Mouse (Mus musculus): ENCODE measurements around the gene Thtpa. TPM values are rescaled to one million over a fixed set of nuclear protein-coding genes. Genes with fewer than 3 reads are reported as not detected.

The Thtpa gene
- total RNA-seq, 2 experiments from 2014 or later = 18.1 to 22.8 TPM

DNA sequence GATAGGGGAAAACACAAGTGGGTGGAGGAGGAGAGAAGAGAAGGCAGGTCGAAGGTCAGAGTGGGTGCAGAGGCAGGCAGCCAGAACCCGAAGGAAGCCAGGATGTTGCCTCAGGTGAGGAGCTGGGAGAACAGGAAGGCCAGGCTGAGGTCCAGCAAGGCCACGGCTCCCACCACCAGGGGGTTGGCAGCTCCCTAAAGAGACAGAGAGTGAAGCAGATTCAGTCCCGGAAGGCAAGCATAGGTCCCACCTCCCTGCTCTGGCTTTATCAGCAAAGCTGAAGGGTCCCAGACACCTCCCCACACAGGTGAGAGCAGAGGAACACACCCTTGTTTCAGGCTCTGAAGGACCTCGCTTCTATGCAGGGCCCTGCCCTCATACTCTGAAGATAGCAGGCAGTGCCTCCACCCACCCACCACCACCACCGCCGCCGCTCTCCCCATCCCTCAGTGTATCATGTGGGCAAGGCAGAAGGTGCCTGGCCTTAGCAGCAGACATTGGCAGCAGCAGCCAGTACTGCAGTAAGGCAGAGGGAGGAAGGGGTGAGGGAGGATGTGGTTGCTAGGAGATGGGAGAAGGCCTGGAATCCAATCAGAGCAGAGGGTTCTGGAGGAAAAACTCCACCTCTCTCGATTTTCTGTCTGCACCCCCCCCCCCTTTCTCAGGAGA lies 13.8 kb downstream of the Thtpa start:
- Histone ChIP-seq H3K4me3 (no peak overlapping the region), H3K27ac (peak overlapping the region; percentile 97)
- intact Hi-C loops (cut with DNase I) = no loop called here
- peak; percentile 72 to 81 for DNase-seq (ENCODE audit: extremely low spot score in 1 of 2, low spot score in 2 of 2)
- peak; percentile 5; the same call in 1 of the 2 replicates for TF ChIP-seq CTCF (IDR thresholded peaks at IDR 0.05)

DNA sequence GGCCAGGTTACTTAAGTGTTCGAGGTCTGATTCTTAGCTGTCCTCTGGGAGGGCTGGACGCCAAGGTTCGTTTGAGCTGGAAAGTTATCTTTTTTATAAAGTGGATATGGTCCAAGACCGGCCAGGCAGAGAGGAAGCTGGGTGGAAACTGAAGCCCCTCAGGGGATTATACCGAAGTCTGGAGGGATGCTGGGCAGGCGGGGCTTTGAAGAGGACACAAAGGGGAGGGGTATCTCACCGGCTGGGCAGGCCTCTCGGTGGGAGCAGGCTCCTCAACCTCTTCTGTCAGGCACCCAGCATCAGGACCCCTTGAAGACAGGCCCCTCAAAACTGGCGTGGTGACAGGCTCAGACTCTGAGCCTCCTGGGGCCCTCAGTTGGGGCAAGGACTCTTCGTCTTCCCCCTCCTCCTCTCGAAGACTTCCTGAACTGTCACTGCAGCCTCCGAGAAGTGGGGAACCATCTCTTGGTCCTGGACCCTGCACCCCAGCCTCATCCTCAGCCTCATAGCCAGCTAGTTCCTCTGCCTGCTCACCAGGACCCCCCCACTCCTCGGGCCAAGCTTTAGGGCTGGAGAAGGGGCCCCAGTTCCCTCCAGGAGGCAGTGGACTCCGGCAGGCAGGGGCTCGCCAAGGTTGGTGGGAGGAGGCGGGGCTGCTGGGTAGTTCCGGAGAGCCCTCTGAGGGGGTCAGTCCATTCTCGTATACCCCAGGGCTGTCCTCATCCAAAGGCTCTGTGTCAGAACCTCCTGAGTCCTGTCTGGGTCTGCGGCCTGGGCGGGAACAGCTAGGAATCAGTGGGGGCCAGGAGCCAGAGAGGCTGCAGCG lies 14.7 kb downstream of the Thtpa start:
- no peak overlapping the region for H3K4me3 ChIP-seq
- no peak for DNase-seq (ENCODE audit: extremely low spot score in 1 of 2, low spot score in 2 of 2)
- intact Hi-C loops (cut with DNase I) = no loop called here
- no peak for TF ChIP-seq CTCF (IDR thresholded peaks at IDR 0.05)
- H3K27ac ChIP-seq = peak overlapping the region; percentile 86

DNA sequence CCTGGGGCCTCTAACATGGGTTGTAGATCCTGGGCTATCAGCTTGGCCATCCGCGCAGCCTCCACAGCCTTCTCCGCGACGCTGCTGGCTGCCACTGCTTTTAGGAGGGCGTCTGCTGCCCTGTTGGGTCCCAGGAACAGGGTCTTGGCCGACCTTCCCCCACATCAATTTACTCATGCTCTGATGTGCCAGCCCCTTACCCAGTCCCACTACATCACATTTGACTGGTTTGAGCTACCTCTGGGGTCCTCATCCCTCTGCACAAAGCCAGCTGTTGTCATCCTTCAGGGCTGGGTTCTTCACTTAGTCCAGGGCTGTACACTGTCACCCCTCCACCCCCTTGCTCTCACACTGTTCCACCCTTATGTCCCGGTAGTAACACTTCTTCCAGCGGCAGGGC lies 15.5 kb downstream of the Thtpa start:
- no peak for DNase-seq (ENCODE audit: extremely low spot score in 1 of 2, low spot score in 2 of 2)
- TF ChIP-seq CTCF (IDR thresholded peaks at IDR 0.05) = no peak
- H3K27ac ChIP-seq = peak overlapping the region; percentile 86
- no peak overlapping the region for H3K4me3 ChIP-seq
- intact Hi-C loops (cut with DNase I) = no loop called here

DNA sequence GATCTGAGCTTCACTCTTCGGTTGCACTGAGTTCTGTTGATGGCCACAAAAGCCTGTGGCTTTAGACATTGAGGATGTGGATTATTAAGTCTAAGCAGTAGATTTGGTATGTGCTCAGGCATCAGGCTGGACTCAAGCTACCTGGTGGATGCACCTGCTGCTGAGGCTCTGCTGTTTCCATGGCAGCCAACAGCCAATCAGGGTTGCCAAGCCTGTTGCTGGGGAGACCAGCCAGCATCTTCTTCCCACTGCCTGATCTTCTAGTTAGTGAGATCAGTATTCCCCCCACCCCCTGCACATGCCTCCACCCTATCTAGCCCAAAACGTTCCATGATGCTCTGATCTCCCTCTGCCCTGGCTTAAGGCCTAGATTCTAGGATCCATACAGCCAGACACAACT lies 17.1 kb downstream of the Thtpa start:
- intact Hi-C loops (cut with DNase I) = no loop called here
- peak in 1 of 2 experiments; percentile 52 for DNase-seq (ENCODE audit: extremely low spot score in 1 of 2, low spot score in 2 of 2)
- peak overlapping the region; percentile 70 for H3K27ac ChIP-seq
- no peak for TF ChIP-seq CTCF (IDR thresholded peaks at IDR 0.05)
- H3K4me3 ChIP-seq = no peak overlapping the region; the same call in 1 of the 2 replicates

DNA sequence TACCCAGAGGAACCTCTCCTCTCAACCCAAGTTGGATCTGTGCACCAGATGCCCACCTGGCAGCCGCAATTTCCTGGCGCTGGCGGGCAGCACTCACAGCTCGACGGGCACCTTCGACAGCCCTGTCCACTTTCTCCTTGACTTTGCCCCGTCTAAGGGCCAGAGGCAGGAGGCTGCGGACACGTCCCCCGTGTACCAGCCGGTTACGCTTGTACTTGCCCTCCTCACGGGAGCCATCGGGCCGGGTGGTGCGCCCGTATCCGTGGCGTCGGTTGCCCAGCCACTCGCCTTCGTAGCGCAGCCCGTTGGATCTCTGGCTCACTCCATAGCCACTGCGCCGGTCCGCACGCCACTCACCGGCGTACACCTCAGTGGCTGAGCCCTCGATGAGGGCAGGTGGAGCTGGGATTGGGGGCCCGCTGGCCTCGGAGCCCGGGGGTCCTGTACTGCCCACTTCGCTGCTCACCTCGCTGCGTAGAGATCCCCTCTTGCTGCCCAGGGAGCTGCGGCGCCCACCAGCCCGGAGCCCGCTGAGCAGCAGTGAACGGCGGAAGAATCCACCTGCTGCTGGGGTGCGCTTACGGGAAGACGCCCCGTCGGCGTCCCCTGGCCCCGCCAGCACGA lies 18.9 kb downstream of the Thtpa start:
- intact Hi-C loops (cut with DNase I) = no loop called here
- Histone ChIP-seq H3K27ac (peak overlapping the region; percentile 97), H3K4me3 (peak overlapping the region; percentile 89)
- DNase-seq (ENCODE audit: extremely low spot score in 1 of 2, low spot score in 2 of 2) = peak; percentile 31 to 41
- no peak for TF ChIP-seq CTCF (IDR thresholded peaks at IDR 0.05)

DNA sequence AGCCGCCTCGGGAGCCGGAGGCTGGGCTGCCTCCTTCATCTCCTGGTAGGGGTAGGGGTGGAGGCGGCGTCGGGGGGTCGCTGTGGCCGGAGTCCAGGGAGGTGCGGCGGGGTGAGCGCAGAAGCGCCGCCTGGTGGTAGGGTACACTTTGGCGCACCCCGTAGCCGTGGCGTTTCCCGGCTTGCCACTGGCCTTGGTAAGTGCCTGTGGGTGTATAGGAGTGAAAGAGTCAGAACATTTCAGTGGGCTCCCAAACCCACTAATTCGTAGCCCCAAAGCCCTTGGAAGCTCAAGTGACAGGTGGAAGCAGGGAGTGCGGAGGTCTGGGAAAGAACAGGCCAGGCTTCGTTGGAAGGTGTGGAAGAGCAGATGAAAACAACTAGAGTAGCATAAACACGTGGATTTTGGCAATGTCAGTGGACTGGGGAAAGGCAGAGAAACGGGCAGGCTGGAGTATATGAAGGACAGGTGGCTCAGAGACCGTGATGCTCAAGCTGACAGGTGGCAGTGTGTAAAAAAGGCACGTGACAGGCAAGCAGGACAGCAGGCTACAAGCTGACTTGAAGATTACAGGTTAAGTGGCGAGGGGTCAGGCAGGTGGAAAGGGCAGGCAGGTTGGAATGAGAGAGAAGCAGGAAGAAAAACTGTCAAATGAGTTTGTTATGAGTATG lies 19.5 kb downstream of the Thtpa start:
- DNase-seq (ENCODE audit: extremely low spot score in 1 of 2, low spot score in 2 of 2) = peak in 1 of 2 experiments; percentile 55
- intact Hi-C loops (cut with DNase I) = no loop called here
- peak overlapping the region; percentile 89 for H3K4me3 ChIP-seq
- H3K27ac ChIP-seq = peak overlapping the region; percentile 97
- TF ChIP-seq CTCF (IDR thresholded peaks at IDR 0.05) = peak; percentile 73

DNA sequence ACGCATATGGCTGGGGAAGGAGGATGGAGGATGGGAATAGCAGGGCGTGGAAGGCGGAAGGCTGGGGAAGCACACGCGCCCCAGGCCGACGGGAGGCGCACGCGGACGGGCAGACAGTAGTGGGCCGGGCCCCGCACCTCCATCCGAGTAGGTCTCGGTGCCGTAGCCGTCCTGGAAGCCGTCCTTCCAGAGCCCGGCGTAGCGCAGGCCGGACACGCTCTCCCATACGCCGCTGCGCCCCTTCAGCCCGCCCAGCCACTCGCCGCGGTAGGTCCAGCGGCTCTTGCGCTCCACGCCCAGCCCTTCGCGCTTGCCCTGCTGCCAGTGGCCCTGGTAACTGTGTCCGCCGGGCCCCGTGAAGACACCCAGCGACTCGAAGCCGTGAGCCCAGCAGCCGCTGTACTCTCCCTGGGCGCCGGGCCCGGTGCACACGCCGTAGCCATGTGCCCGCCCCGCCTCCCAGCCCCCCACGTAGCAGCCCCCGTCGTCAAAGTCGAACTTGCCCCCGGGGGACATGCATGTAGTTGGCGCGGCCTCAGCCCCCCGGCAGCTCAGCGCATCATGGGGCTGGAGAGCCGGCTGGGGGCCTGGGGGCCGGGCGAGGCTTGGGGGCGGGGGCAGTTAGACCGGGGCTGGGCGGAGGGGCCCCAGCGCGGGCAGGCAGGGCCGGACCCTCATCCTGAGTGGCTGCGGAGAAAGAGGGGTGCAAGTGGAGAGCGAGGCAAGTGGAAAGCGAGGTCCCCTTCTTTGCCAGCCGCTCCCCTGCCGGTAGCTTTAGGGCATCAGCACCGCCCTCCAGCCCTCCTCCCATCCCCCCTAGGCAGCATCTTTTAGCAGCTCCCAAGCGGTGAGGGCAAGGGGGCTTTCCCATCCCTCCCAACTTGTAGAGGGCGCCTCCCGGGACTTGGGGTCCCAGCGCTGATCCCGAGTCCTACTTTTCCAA lies 20.4 kb downstream of the Thtpa start:
- Histone ChIP-seq H3K4me3 (peak overlapping the region; percentile 89), H3K27ac (peak overlapping the region; percentile 97)
- peak; percentile 36 for TF ChIP-seq CTCF (IDR thresholded peaks at IDR 0.05)
- peak; percentile 67 to 73 for DNase-seq (ENCODE audit: extremely low spot score in 1 of 2, low spot score in 2 of 2)
- intact Hi-C loops (cut with DNase I) = no loop called here

DNA sequence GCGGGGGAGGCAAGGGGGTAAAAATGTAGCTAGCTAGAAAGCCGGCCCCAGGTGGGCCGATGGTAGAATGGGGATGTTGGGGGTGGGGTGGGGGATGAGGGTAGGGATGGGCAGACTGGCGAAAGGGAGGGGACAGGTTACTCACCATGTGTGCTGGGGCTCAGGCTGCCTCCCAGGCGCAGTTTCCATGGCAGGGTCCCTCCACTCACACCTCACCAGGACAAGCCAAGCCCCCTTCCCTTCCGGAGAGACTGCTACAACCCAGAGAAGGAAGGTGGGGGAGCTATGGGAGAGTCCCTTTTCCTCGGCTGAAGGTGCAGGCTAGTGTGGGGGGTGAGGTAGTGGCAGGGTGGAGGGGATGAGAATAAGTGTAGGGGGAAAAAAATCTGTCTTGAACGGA lies 21.3 kb downstream of the Thtpa start:
- Histone ChIP-seq H3K4me3 (peak overlapping the region; percentile 89), H3K27ac (peak overlapping the region; percentile 97)
- intact Hi-C loops (cut with DNase I) = loop anchor here (2.0 kb wide), 1 partner anchor 45 kb away; no protein-coding TSS in a partner anchor
- DNase-seq (ENCODE audit: extremely low spot score in 1 of 2, low spot score in 2 of 2) = peak in 1 of 2 experiments; percentile 35
- TF ChIP-seq CTCF (IDR thresholded peaks at IDR 0.05) = no peak

DNA sequence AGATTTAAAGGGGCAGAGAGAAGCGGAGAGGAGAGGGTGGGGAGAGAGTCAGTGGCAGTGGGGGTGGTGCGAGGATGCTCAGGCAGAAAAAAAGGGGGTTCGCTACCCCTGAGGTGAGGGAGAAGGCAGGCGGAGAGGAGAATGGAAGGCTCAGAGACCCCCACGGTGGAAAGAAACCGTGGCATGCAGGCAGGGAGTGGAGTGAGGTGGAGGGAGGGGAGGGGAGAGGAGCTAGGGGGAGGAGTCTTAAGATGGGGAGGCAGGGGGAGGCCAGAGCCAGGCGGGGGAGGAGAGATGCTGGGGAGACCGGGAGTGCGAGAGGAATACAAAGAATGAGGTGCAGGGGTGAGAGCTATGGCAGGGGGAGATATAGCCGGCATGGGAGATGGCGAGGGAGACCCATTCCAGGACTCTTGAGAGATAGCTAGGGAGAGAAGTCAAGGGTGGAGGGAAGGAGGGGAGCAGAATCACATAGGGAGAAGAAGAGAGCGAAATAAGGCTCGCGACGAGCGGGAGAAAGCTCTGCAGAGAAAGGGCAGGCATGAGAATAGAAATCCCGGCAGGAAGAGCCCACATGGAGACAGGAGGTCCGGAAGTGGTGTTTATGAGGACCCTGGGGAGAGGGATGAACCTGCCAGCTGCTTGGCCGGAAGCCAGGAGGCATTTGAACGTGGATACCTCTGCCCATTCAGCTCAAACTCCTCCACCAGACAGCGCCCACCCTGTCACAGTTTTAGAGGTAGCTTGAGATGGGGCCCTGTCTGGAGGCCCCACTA lies 22.0 kb downstream of the Thtpa start, which contains the start of gene Jph4:
TSS of gene Jph4 (minus strand) at position 511 of the 776 bp plus-strand sequence.
- peak; percentile 73 to 74 for DNase-seq (ENCODE audit: extremely low spot score in 1 of 2, low spot score in 2 of 2)
- H3K27ac ChIP-seq = peak within 1 kb of the TSS; percentile 97
- intact Hi-C loops (cut with DNase I) = loop anchor here (2.0 kb wide), 1 partner anchor 44 kb away; no protein-coding TSS in a partner anchor
- TF ChIP-seq CTCF (IDR thresholded peaks at IDR 0.05) = no peak
- peak within 1 kb of the TSS; percentile 89 for H3K4me3 ChIP-seq

DNA sequence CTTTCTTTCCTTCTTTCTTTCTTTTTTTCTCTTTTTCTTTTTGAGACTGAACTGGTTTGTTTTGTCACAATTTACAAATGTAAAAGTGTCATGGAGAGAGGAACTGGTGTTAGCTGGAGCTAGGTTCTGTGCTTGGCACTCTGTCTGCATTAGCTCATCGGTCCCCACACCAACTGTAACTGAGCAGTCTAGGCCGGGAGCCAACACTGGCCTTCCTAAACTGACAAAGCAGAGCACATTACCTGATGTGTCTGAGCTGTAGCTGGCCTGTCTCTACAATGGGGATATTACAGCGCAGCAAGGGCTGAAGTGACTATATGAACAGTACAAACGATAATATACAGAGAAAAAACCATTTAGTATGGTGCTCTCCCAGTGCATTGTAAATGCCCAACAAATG lies 24.3 kb downstream of the Thtpa start:
- intact Hi-C loops (cut with DNase I) = no loop called here
- peak in 1 of 2 experiments; percentile 32 for DNase-seq (ENCODE audit: extremely low spot score in 1 of 2, low spot score in 2 of 2)
- TF ChIP-seq CTCF (IDR thresholded peaks at IDR 0.05) = no peak
- Histone ChIP-seq H3K27ac (peak overlapping the region; percentile 78), H3K4me3 (no peak overlapping the region)

Measured in left cerebral cortex, adult 2 months (tissue).